Comparison of ENCODE assay signal across 10 mouse cellular contexts in the genomic region with DNA sequence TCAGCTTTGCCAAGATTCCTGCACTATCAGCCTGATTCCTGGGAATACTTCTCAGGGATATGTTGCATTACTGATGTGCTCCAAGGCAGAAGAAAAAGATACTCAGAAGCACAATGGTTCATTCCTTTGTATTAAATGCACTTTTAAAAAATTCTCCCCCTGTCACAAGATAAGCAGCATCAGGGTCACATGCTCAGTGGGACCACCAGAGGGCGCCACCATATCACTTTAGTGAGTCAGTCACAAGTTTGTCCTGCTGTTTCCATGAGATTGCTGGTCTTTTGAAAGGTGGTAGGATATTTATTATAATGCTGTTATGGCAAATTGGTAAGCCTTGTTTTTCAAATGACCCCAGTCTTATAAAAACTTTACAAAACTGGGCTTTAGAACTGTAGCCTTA. TPM values are rescaled to one million over a fixed set of nuclear protein-coding genes. Genes with fewer than 3 reads are reported as not detected.
DNase-seq lines count a peak whose midpoint lies in the region; ATAC-seq and TF ChIP-seq lines count a peak whose summit lies in the region.
"Had no signal": no experiment of that assay in that cellular context is flagged by ENCODE, and none has a peak within 500 bp of the region (broad histone marks: within the 10 kb centered on the region; RNA-seq: fewer than 3 reads in every experiment).

No protein-coding gene starts in this region.

- H3K9me3 ChIP-seq in midbrain, embryonic 14.5 days (ENCODE audit: control insufficient read depth, low read length), result no peaks in the 10 kb centered on the region
- no peaks in the 10 kb centered on the region; the same call in 1 of the 2 replicates for H3K9me3 ChIP-seq in midbrain, embryonic 13.5 days
- H3K9me3 ChIP-seq in embryonic facial prominence, embryonic 14.5 days (ENCODE audit: control insufficient read depth, low read length), result no peaks in the 10 kb centered on the region
- no peaks in the 10 kb centered on the region for H3K9me3 ChIP-seq in limb, embryonic 11.5 days (ENCODE audit: control insufficient read depth, low read length)

- DNase-seq in cerebellum, adult 11 months, result peak; percentile 30
- peak; percentile 81 for DNase-seq in midbrain, embryonic 14.5 days
- peak; percentile 3 to 7 for DNase-seq in adrenal gland, postnatal 4 days (ENCODE audit: low spot score in 2 of 2)
- DNase-seq in embryonic facial prominence, embryonic 14.5 days (ENCODE audit: low spot score), result peak; percentile 52
- DNase-seq in limb, embryonic 11.5 days (ENCODE audit: low spot score), result peak; percentile 47

- no peaks in the 10 kb centered on the region for H3K4me1 ChIP-seq in midbrain, embryonic 14.5 days (ENCODE audit: control insufficient read depth, insufficient read depth, low read length)
- no peaks in the 10 kb centered on the region for H3K4me1 ChIP-seq in midbrain, embryonic 13.5 days (replicated peaks)
- H3K4me1 ChIP-seq in embryonic facial prominence, embryonic 14.5 days (ENCODE audit: control insufficient read depth, insufficient read depth, low read length), result no peaks in the 10 kb centered on the region
- H3K4me1 ChIP-seq in limb, embryonic 11.5 days (ENCODE audit: control insufficient read depth, insufficient read depth, low read length), result no peaks in the 10 kb centered on the region
- no peaks in the 10 kb centered on the region for H3K4me1 ChIP-seq in small intestine, adult 2 months (ENCODE audit: control insufficient read depth, insufficient read depth, insufficient read length, low read length)

- H3K27me3 ChIP-seq in midbrain, embryonic 14.5 days (ENCODE audit: control insufficient read depth, insufficient read depth, low read length), result no peaks in the 10 kb centered on the region
- peaks cover 5% of the 10 kb centered on the region; the same call in 1 of the 2 replicates for H3K27me3 ChIP-seq in midbrain, embryonic 13.5 days
- H3K27me3 ChIP-seq in embryonic facial prominence, embryonic 14.5 days (replicated peaks; ENCODE audit: control insufficient read depth, insufficient read depth, low read length), result no peaks in the 10 kb centered on the region; the same call in 1 of the 2 replicates
- H3K27me3 ChIP-seq in limb, embryonic 11.5 days (ENCODE audit: control insufficient read depth, insufficient read depth, low read length), result no peaks in the 10 kb centered on the region
- no peaks in the 10 kb centered on the region for H3K27me3 ChIP-seq in small intestine, adult 2 months (ENCODE audit: control insufficient read depth, insufficient read depth, low read length)

- TF ChIP-seq POLR2A in small intestine, adult 2 months (IDR thresholded peaks at IDR 0.05; ENCODE audit: low read depth, low read length), result no peak

- peak; percentile 48; the same call in 1 of the 2 replicates for TF ChIP-seq CTCF in small intestine, adult 2 months (IDR thresholded peaks at IDR 0.05; ENCODE audit: extremely low read depth, insufficient read length, insufficient replicate concordance, low read depth, low read length)

- H3K9ac ChIP-seq in midbrain, embryonic 14.5 days (replicated peaks; ENCODE audit: low read length), result no peak overlapping the region
- H3K9ac ChIP-seq in midbrain, embryonic 13.5 days (replicated peaks), result no peak overlapping the region
- no peak overlapping the region for H3K9ac ChIP-seq in embryonic facial prominence, embryonic 14.5 days (ENCODE audit: low read depth, low read length)
- H3K9ac ChIP-seq in limb, embryonic 11.5 days (ENCODE audit: low read length), result no peak overlapping the region

- ATAC-seq in cerebellum, adult (ENCODE audit: insufficient number of reproducible peaks, low FRiP score, low TSS enrichment), result no peak
- no peak for ATAC-seq in midbrain, embryonic 14.5 days (ENCODE audit: low FRiP score, low TSS enrichment)
- ATAC-seq in midbrain, embryonic 13.5 days, result no peak
- no peak for ATAC-seq in embryonic facial prominence, embryonic 14.5 days (ENCODE audit: low read depth)
- no peak for ATAC-seq in limb, embryonic 11.5 days (ENCODE audit: insufficient number of reproducible peaks, low FRiP score, low TSS enrichment, low read depth)

- H3K36me3 ChIP-seq in midbrain, embryonic 14.5 days (ENCODE audit: control insufficient read depth, insufficient read depth, low read length), result no peaks in the 10 kb centered on the region
- no peaks in the 10 kb centered on the region for H3K36me3 ChIP-seq in midbrain, embryonic 13.5 days
- H3K36me3 ChIP-seq in embryonic facial prominence, embryonic 14.5 days (ENCODE audit: control insufficient read depth, insufficient read depth, low read length), result 0 out of 2 replicates have a peak, but pooled peaks cover 3% of the 10 kb centered on the region
- H3K36me3 ChIP-seq in limb, embryonic 11.5 days (ENCODE audit: control insufficient read depth, insufficient read depth, low read length), result no peaks in the 10 kb centered on the region
- H3K36me3 ChIP-seq in small intestine, adult 2 months (ENCODE audit: control insufficient read depth, insufficient read depth, low read length), result peaks cover 7% of the 10 kb centered on the region; the same call in 1 of the 2 replicates

- H3K27ac ChIP-seq in midbrain, embryonic 14.5 days (replicated peaks; ENCODE audit: low read depth, low read length), result no peak overlapping the region
- H3K27ac ChIP-seq in midbrain, embryonic 13.5 days, result no peak overlapping the region
- no peak overlapping the region for H3K27ac ChIP-seq in embryonic facial prominence, embryonic 14.5 days (replicated peaks; ENCODE audit: low read depth, low read length)
- no peak overlapping the region for H3K27ac ChIP-seq in limb, embryonic 11.5 days (replicated peaks; ENCODE audit: low read depth, low read length)
- H3K27ac ChIP-seq in small intestine, adult 2 months (ENCODE audit: insufficient read depth, low read depth, low read length), result no peak overlapping the region

- H3K4me2 ChIP-seq in midbrain, embryonic 14.5 days (ENCODE audit: low read length), result no peak overlapping the region
- no peak overlapping the region for H3K4me2 ChIP-seq in midbrain, embryonic 13.5 days (replicated peaks)
- no peak overlapping the region for H3K4me2 ChIP-seq in embryonic facial prominence, embryonic 14.5 days (ENCODE audit: low read depth, low read length)
- H3K4me2 ChIP-seq in limb, embryonic 11.5 days (ENCODE audit: low read depth, severe bottlenecking), result no peak overlapping the region

- 4% methylated on average over 1 of the region's 1 CpGs for WGBS in midbrain, embryonic 14.5 days
- 0% methylated on average over 1 of the region's 1 CpGs for WGBS in midbrain, embryonic 13.5 days
- 14% methylated on average over 1 of the region's 1 CpGs for WGBS in embryonic facial prominence, embryonic 14.5 days
- WGBS in limb, embryonic 11.5 days, result 8% methylated on average over 1 of the region's 1 CpGs
- 0% methylated on average over 1 of the region's 1 CpGs for WGBS in small intestine, adult 2 months

- H3K4me3 ChIP-seq in midbrain, embryonic 14.5 days (replicated peaks; ENCODE audit: low read depth, low read length), result no peak overlapping the region
- H3K4me3 ChIP-seq in midbrain, embryonic 13.5 days (replicated peaks), result no peak overlapping the region
- H3K4me3 ChIP-seq in embryonic facial prominence, embryonic 14.5 days (ENCODE audit: low read depth, low read length), result no peak overlapping the region
- no peak overlapping the region for H3K4me3 ChIP-seq in limb, embryonic 11.5 days (ENCODE audit: low read depth, low read length)
- no peak overlapping the region for H3K4me3 ChIP-seq in small intestine, adult 2 months (ENCODE audit: low read depth, low read length)

RNA-seq across cellular contexts. Expression of a gene that starts 30.3 kb away (rescaled TPM):
- not detected in 2 replicates for polyA plus RNA-seq in midbrain, embryonic 14.5 days (2014; fragmentation: Nextera tagmentation; extraction: Ambion mirVana)
- polyA plus RNA-seq in midbrain, embryonic 13.5 days (2015; fragmentation: Nextera tagmentation; extraction: Ambion mirVana), result 0.27 and 0.35 TPM in 2 replicates
- under 1 TPM in 1 of 2 experiments, not detected in 1; 0.40 TPM for total RNA-seq in adrenal gland, postnatal 4 days (2021)
- polyA plus RNA-seq in embryonic facial prominence, embryonic 14.5 days (2014; fragmentation: Nextera tagmentation; extraction: Ambion mirVana), result 0.52 and 0.79 TPM in 2 replicates
- polyA plus RNA-seq in limb, embryonic 11.5 days (2014; fragmentation: Nextera tagmentation; extraction: Ambion mirVana), result not detected in 2 replicates
- not detected in 2 replicates for polyA plus RNA-seq in small intestine, adult 2 months (2012; rRNA removed)
- total RNA-seq: hematopoietic stem cell, adult 5-6 weeks had no signal
- polyA plus RNA-seq: neural tube, embryonic 14.5 days had no signal

RNA-seq across cellular contexts. Expression of a gene that starts 37.6 kb away (rescaled TPM):
- polyA plus RNA-seq in midbrain, embryonic 14.5 days (2014; fragmentation: Nextera tagmentation; extraction: Ambion mirVana), result not detected in 2 replicates
- not detected in 2 replicates for polyA plus RNA-seq in midbrain, embryonic 13.5 days (2015; fragmentation: Nextera tagmentation; extraction: Ambion mirVana)
- total RNA-seq in adrenal gland, postnatal 4 days (2021), result not detected
- polyA plus RNA-seq in embryonic facial prominence, embryonic 14.5 days (2014; fragmentation: Nextera tagmentation; extraction: Ambion mirVana), result 0.31 and 0.45 TPM in 2 replicates
- 0.50 TPM in 1 of 2 replicates, not detected in the other for polyA plus RNA-seq in limb, embryonic 11.5 days (2014; fragmentation: Nextera tagmentation; extraction: Ambion mirVana)
- not detected in 2 replicates for polyA plus RNA-seq in small intestine, adult 2 months (2012; rRNA removed)
- total RNA-seq: hematopoietic stem cell, adult 5-6 weeks had no signal
- polyA plus RNA-seq: neural tube, embryonic 14.5 days had no signal

RNA-seq across cellular contexts. Expression of a gene that starts 48.8 kb away (rescaled TPM):
- polyA plus RNA-seq in midbrain, embryonic 14.5 days (2014; fragmentation: Nextera tagmentation; extraction: Ambion mirVana), result 0.09 and 0.20 TPM in 2 replicates
- polyA plus RNA-seq in midbrain, embryonic 13.5 days (2015; fragmentation: Nextera tagmentation; extraction: Ambion mirVana), result 0.11 and 0.18 TPM in 2 replicates
- 10 to 100 TPM in 1 of 2 experiments, 1 to 10 TPM in 1; 2.6 to 16.2 TPM for total RNA-seq in adrenal gland, postnatal 4 days (2021)
- 0.58 and 1.2 TPM in 2 replicates for polyA plus RNA-seq in embryonic facial prominence, embryonic 14.5 days (2014; fragmentation: Nextera tagmentation; extraction: Ambion mirVana)
- not detected in 2 replicates for polyA plus RNA-seq in limb, embryonic 11.5 days (2014; fragmentation: Nextera tagmentation; extraction: Ambion mirVana)
- 9.9 and 28.5 TPM in 2 replicates for polyA plus RNA-seq in small intestine, adult 2 months (2012; rRNA removed)
- total RNA-seq: hematopoietic stem cell, adult 5-6 weeks had no signal
- polyA plus RNA-seq: neural tube, embryonic 14.5 days had no signal

Comparison
In these comparisons a context has a peak if more than half of its experiments do, and no peak if none do; other contexts are left out.
1. DNase-seq: peak in every context shown above with its lines; median percentile 81 in midbrain, embryonic 14.5 days; 52 in embryonic facial prominence, embryonic 14.5 days; 47 in limb, embryonic 11.5 days; 30 in cerebellum, adult 11 months; 5 in adrenal gland, postnatal 4 days.